Mouse (Mus musculus) midbrain, postnatal 0 days (tissue): ENCODE measurements around the gene Apopt1. TPM values are rescaled to one million over a fixed set of nuclear protein-coding genes. Genes with fewer than 3 reads are reported as not detected.
"Not testable (repeated sequence)": the region's sequence is repeated elsewhere in the genome, so short reads cannot be mapped to it uniquely, and the experiment has no call there.

Experiments
- ATAC-seq: fragments of 200-750 bp; cut with Nextera tagmentation; 2 replicates; pipeline ENCODE4 v1.8.0; 2017; ENCODE audit warnings: moderate number of reproducible peaks, mild to moderate bottlenecking, moderate TSS enrichment, moderate library complexity; ENCODE audit not compliant: low FRiP score
- DNase-seq: peaks from one replicate; pipeline ENCODE4 v3.0.0-alpha.2; 2015; ENCODE audit warnings: low spot score
- H3K27ac ChIP-seq: fragments of 300-500 bp; sonication (generic); 2 replicates; pipeline ENCODE4 v1.5.1; 2014; ENCODE audit warnings: low read depth, mild to moderate bottlenecking, low read length, mixed read lengths
- H3K27me3 ChIP-seq: fragments of 300-500 bp; sonication (generic); 2 replicates; pipeline ENCODE4 v1.6.1; 2014; ENCODE audit warnings: low read length, control low read depth, mixed read lengths; ENCODE audit not compliant: insufficient read depth
- H3K36me3 ChIP-seq: fragments of 300-500 bp; sonication (generic); 2 replicates; pipeline ENCODE4 v1.6.1; 2014; ENCODE audit warnings: low read length, control low read depth, mixed read lengths; ENCODE audit not compliant: insufficient read depth
- H3K4me1 ChIP-seq: fragments of 300-500 bp; sonication (generic); 2 replicates; pipeline ENCODE4 v1.6.1; 2014; ENCODE audit warnings: mild to moderate bottlenecking, control low read depth, antibody characterized with exemption, low read length, mixed read lengths; ENCODE audit not compliant: insufficient read depth
- H3K4me2 ChIP-seq: fragments of 300-500 bp; sonication (generic); 2 replicates; pipeline ENCODE4 v1.6.1; 2014; ENCODE audit warnings: low read depth, mild to moderate bottlenecking, low read length, mixed read lengths; ENCODE audit not compliant: poor library complexity, severe bottlenecking
- H3K4me3 ChIP-seq: fragments of 300-500 bp; sonication (generic); 2 replicates; pipeline ENCODE4 v1.5.1; 2014; ENCODE audit warnings: low read depth, mild to moderate bottlenecking, low read length, moderate library complexity
- H3K9ac ChIP-seq: fragments of 300-500 bp; sonication (generic); replicated peaks from 2 replicates; pipeline ENCODE4 v1.6.1; 2014; ENCODE audit warnings: mild to moderate bottlenecking, low read length, moderate library complexity, mixed read lengths; ENCODE audit not compliant: poor library complexity, severe bottlenecking
- H3K9me3 ChIP-seq: fragments of 300-500 bp; sonication (generic); 2 replicates; pipeline ENCODE4 v1.6.1; 2016; ENCODE audit warnings: low read length, control low read depth
- CTCF ChIP-seq: IDR thresholded peaks from 2 replicates; pipeline ENCODE4 v1.5.1; 2016; ENCODE audit warnings: antibody characterized with exemption, mild to moderate bottlenecking
- WGBS: fragments of 180-500 bp; shearing (Covaris S2); extraction: QIAGEN DNeasy Blood & Tissue Kit; methylation state at CpG from one replicate; pipeline ENCODE4 v1.1.7; 2014; 5-methylcytosine and 5-hydroxymethylcytosine counted together
- polyA plus RNA-seq: library from polyadenylated mRNA; unstranded; fragments of >200 nt; fragmentation: Nextera tagmentation; extraction: Ambion mirVana; gene quantifications from 2 replicates; pipeline ENCODE4 v1.2.1, GENCODE M21; 2015
- total RNA-seq: library from RNA; depleted of rRNA; stranded (reverse); fragments of >200 nt; gene quantifications from 2 replicates; pipeline ENCODE4 v1.2.3, GENCODE M21; 2014

Apopt1 gene
- total and polyA plus RNA-seq, 2 experiments from 2014 or later, result 17.9 to 63.1 TPM

DNA sequence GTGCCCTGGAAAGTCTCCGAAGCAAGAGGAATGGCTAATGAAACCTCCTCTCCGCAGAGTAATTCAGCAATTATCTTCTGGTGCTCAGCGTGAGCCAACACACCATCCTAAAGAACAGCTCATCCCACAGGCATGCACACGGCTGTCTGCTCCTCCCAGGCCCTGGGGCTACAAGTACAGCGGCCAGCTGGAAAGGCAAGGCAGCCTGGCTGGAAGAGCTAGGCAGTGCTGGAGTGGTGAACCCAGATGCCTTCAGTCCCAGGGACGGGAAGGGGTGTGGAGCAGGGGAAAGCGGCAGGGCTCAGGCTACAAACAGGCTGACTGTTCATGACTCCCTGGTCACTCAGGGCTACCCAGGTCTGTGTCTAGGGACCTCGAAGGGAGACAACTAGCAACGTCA lies 8.5 kb upstream of the Apopt1 start:
- DNase-seq (peak; percentile 20), ATAC-seq (no peak)
- 51% methylated on average over 9 of the region's 9 CpGs for WGBS
- Histone ChIP-seq H3K4me2 (no peak overlapping the region), H3K4me1 (no peaks in the 10 kb centered on the region), H3K27ac (no peak overlapping the region), H3K36me3 (peaks cover 13% of the 10 kb centered on the region), H3K4me3 (no peak overlapping the region), H3K27me3 (no peaks in the 10 kb centered on the region), H3K9ac (no peak overlapping the region; the same call in 1 of the 2 replicates), H3K9me3 (no peaks in the 10 kb centered on the region)
- no peak for TF ChIP-seq CTCF

DNA sequence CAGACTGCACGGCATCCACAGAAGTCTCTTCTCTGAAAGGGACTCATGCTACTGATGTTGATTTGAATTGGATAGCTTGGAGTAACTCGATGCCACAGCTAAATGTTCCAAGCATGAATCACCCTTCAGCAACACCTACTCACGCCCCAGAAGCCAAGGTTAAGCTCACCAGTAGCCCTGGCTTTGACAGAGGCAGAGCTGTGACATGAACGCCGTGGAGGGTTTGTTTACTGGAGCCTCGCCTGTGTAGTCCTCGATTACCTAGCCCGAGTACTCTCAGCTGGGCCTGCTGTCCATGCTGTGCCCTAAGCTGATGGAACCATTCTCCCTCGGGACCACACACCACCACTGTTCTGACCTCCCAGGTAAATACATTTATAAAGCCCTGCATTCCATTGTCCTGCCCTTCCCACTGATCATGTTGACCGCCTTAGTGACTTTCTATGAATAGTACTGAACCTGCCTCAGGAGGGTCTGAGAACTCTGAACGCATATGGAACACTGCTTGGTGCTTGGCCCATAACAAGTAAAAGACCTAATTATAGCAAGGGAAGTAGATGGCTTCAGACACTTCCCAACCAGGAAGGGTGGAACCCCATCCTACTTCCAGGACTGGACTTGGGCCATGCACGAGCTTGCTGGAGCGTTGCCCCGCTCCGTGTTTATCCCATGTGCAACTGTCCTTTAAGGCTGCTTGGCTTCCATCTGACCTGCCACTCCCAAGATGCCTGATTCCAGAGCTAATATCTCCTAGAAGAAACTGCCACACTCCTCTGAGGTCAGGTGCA lies 7.7 kb upstream of the Apopt1 start:
- no peak for DNase-seq
- no peak overlapping the region for H3K27ac ChIP-seq
- no peak for ATAC-seq

DNA sequence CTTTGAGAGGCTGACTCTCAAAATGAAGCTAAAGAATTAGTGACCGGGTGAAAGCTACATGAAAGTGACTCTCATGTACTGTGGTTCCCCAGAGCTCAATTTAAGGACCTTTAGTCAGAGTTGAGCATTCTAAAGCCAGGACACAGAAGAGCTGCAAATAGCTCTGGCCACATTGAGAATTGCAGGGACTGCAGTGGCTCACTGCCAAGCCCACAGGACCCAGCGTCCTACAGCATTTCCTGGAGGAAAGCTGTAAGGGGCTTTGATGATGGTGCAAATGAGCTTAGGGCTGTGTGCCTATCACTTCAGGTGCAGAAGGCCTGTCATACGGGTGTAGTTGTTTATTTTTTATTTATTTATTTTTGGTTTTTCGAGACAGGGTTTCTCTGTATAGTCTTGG lies 4.9 kb upstream of the Apopt1 start:
- ATAC-seq, result no peak
- Histone ChIP-seq H3K4me1 (peaks cover 4% of the 10 kb centered on the region; the same call in 1 of the 2 replicates), H3K4me2 (no peak overlapping the region), H3K36me3 (peaks cover 27% of the 10 kb centered on the region), H3K9ac (no peak overlapping the region), H3K27me3 (no peaks in the 10 kb centered on the region), H3K4me3 (no peak overlapping the region), H3K9me3 (no peaks in the 10 kb centered on the region), H3K27ac (no peak overlapping the region)
- WGBS, result 76% methylated on average over 4 of the region's 4 CpGs
- TF ChIP-seq CTCF, result no peak
- no peak for DNase-seq

More for the DNA sequence above, 7.7 kb upstream of the Apopt1 start:
- no peak overlapping the region for H3K4me3 ChIP-seq
- WGBS, result 77% methylated on average over 15 of the region's 15 CpGs
- H3K4me1 ChIP-seq, result no peaks in the 10 kb centered on the region
- H3K4me2 ChIP-seq, result no peak overlapping the region
- H3K36me3 ChIP-seq, result peaks cover 21% of the 10 kb centered on the region
- H3K9ac ChIP-seq, result 0 out of 2 replicates have a peak overlapping the region, but pooled peaks have one; percentile 33
- no peaks in the 10 kb centered on the region for H3K9me3 ChIP-seq
- TF ChIP-seq CTCF, result no peak
- H3K27me3 ChIP-seq, result no peaks in the 10 kb centered on the region

DNA sequence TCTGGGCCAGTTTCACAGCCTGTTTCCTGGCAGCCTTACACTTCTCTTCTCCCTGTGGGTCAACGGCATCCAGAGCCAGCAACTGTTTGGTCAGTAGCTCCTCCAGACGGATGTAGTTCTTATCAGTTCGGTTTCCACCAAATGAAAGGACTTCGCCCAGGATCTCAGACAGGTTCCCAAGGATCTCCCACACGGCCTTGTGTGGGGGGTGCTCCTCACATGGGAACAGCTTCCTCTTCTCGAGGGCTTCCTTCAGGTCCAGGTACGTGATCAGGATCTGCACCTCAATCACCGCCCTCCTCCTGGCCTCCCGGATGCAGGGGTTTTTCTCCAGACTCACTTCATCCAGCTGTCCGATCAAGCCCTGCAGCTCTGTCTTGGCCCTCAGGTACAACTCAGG lies 3.0 kb upstream of the Apopt1 start:
- Histone ChIP-seq H3K36me3 (peaks cover 27% of the 10 kb centered on the region), H3K9me3 (no peaks in the 10 kb centered on the region), H3K27ac (no peak overlapping the region), H3K4me3 (no peak overlapping the region), H3K4me2 (no peak overlapping the region), H3K4me1 (peaks cover 4% of the 10 kb centered on the region; the same call in 1 of the 2 replicates), H3K9ac (no peak overlapping the region), H3K27me3 (no peaks in the 10 kb centered on the region)
- 89% methylated on average over 10 of the region's 10 CpGs for WGBS
- ATAC-seq (no peak), DNase-seq (no peak)
- TF ChIP-seq CTCF, result no peak

DNA sequence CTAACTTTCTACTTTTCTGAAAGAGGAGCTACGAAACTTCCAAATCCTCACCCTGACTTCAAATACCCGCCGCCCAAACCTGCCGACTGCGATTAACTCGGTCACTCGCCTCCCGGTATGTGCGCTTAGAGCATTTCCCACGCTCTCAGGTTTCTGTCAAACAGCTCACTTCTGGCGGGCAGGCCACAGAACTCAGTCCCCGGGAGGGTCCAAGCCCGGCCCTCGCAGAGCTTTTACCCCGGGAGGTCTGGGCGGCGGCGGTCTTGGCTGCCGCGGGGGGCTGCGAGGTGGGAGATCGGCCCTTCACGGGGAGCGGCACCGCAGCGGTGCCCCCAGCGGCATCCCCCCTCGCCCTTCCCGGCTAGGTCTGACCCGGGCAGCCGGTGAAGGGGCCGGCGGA lies 585 bp upstream of the Apopt1 start:
- no peaks in the 10 kb centered on the region for H3K9me3 ChIP-seq
- WGBS, result under 1% methylated on average over 27 of the region's 33 CpGs
- peak overlapping the region; percentile 92 for H3K9ac ChIP-seq
- no peak for TF ChIP-seq CTCF
- peak overlapping the region; percentile 86 for H3K4me2 ChIP-seq
- peak overlapping the region; percentile 91 for H3K27ac ChIP-seq
- H3K4me3 ChIP-seq, result peak overlapping the region; percentile 97
- DNase-seq (no peak), ATAC-seq (peak; percentile 3; the same call in 1 of the 2 replicates)
- H3K27me3 ChIP-seq, result no peaks in the 10 kb centered on the region
- peaks cover 23% of the 10 kb centered on the region for H3K36me3 ChIP-seq
- H3K4me1 ChIP-seq, result peaks cover 4% of the 10 kb centered on the region; the same call in 1 of the 2 replicates

DNA sequence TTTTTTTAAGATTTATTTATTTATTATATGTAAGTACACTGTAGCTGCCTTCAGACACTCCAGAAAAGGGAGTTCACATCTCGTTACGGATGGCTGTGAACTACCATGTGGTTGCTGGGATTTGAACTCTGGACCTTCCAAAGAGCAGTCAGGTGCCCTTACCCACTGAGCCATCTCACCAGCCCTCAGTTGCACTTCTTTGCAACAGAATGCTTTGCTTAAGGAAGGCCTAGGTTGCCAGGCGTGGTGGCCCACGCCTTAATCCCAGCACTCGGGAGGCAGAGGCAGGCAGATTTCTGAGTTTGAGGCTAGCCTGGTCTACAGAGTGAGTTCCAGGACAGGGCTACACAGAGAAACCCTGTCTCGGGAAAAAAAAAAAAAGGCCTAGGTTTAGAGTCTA lies 819 bp downstream of the Apopt1 start:
- H3K36me3 ChIP-seq, result peaks cover 15% of the 10 kb centered on the region
- not testable (repeated sequence) for H3K9me3 ChIP-seq, DNase-seq, H3K27me3 ChIP-seq, ATAC-seq, H3K27ac ChIP-seq, H3K9ac ChIP-seq, H3K4me1 ChIP-seq
- H3K4me3 ChIP-seq, result peak overlapping the region; percentile 97
- WGBS, result 81% methylated on average over 6 of the region's 6 CpGs
- H3K4me2 ChIP-seq, result peak overlapping the region; percentile 86
